Mouse (Mus musculus) olfactory bulb, adult 2 months (tissue): ENCODE data around the gene Lrrc3.

Experiments used
- CTCF ChIP-seq: fragments of 200-500 bp; IDR thresholded peaks from 2 replicates; pipeline ENCODE4 v1.5.1; 2012; ENCODE audit warnings: low read depth, mild to moderate bottlenecking, low read length, moderate library complexity; ENCODE audit not compliant: insufficient read depth
- POLR2A ChIP-seq: fragments of 200-500 bp; IDR thresholded peaks from 2 replicates; pipeline ENCODE4 v1.6.1; 2012; ENCODE audit warnings: mild to moderate bottlenecking, low read depth, low read length, moderate library complexity; ENCODE audit not compliant: insufficient read depth

GRCm38 (mm10) chr10:77895562-77895961, 6.8 kb downstream of the Lrrc3 start:
- TF ChIP-seq CTCF (no peak), POLR2A (no peak)
